Comparison of ENCODE assay signal across 8 mouse cellular contexts in genomic region chr19:5085145-5085863, GRCm38 (mm10). TPM values are rescaled to one million over a fixed set of nuclear protein-coding genes. Genes with fewer than 3 reads are reported as not detected.
DNase-seq lines count a peak whose midpoint lies in the region; ATAC-seq and TF ChIP-seq lines count a peak whose summit lies in the region.
"Had no signal": no experiment of that assay in that cellular context is flagged by ENCODE, and none has a peak within 500 bp of the region (broad histone marks: within the 10 kb centered on the region; RNA-seq: fewer than 3 reads in every experiment).

Gene Tmem151a (minus strand): TSS chr19:5085531.

- WGBS in hindbrain, embryonic 14.5 days: under 1% methylated on average over 63 of the region's 69 CpGs
- 2% methylated on average over 64 of the region's 69 CpGs for WGBS in midbrain, embryonic 13.5 days

- no peak for TF ChIP-seq RAD21 in CH12.LX (IDR thresholded peaks at IDR 0.05; ENCODE audit: low read depth, low read length)

- peaks cover 13% of the 10 kb centered on the region for H3K79me2 ChIP-seq in C2C12 (ENCODE audit: control insufficient read depth, insufficient read depth)
- no peaks in the 10 kb centered on the region for H3K79me2 ChIP-seq in CH12.LX (replicated peaks; ENCODE audit: control insufficient read depth, extremely low read depth, insufficient read depth, poor library complexity, severe bottlenecking)

- H3K27ac ChIP-seq in CH12.LX (ENCODE audit: insufficient read depth, low read depth): no peak within 1 kb of the TSS
- no peak within 1 kb of the TSS for H3K27ac ChIP-seq in hindbrain, embryonic 14.5 days
- no peak within 1 kb of the TSS for H3K27ac ChIP-seq in midbrain, embryonic 13.5 days

- H3K79me3 ChIP-seq in C2C12 (ENCODE audit: low read depth): no peaks in the 10 kb centered on the region

- in situ Hi-C loops in CH12.LX (cut with MboI; ENCODE audit: low pct_ligation_motif_present, low pct_unique_long_range_greater_than_20kb, low sequenced_read_pairs): loop anchor here (5.0 kb wide), 1 partner anchor 43 kb away; the partner anchor contains the start of gene Brms1

- TF ChIP-seq POLR2A in CH12.LX (IDR thresholded peaks at IDR 0.05; ENCODE audit: low read depth, low read length): no peak

- no peak for DNase-seq in CH12.LX (ENCODE audit: extremely low read depth)
- DNase-seq in cerebellum, postnatal 36 days: peak; percentile 63 to 75
- DNase-seq in hindbrain, embryonic 14.5 days (ENCODE audit: low spot score): no peak
- peak in 1 of 2 experiments; percentile 25 for DNase-seq in left cerebral cortex, adult 8-10 months (ENCODE audit: low spot score in 2 of 2)
- DNase-seq in frontal cortex, postnatal 14 days (ENCODE audit: low spot score in 2 of 2): no peak

- TF ChIP-seq CTCF in C2C12 (IDR thresholded peaks at IDR 0.05; ENCODE audit: control insufficient read depth, insufficient read depth, insufficient read length) (no peak), CH12.LX (conservative IDR thresholded peaks at IDR 0.05 in 1 of 2, IDR thresholded peaks at IDR 0.05 in 1 of 2; ENCODE audit: low read depth in 2 of 2, low read length in 2 of 2) (no peak)

- H3K4me2 ChIP-seq in CH12.LX (ENCODE audit: insufficient read depth, low read depth, poor library complexity, severe bottlenecking): peak within 1 kb of the TSS; percentile 72
- peak within 1 kb of the TSS; percentile 75 for H3K4me2 ChIP-seq in hindbrain, embryonic 14.5 days (replicated peaks)
- peak within 1 kb of the TSS; percentile 76 for H3K4me2 ChIP-seq in midbrain, embryonic 13.5 days (replicated peaks)

- H3K4me1 ChIP-seq in CH12.LX (ENCODE audit: control insufficient read depth in 1 of 2, insufficient read depth in 2 of 2): peaks cover 15 to 18% of the 10 kb centered on the region in 2 experiments
- peaks cover 16% of the 10 kb centered on the region for H3K4me1 ChIP-seq in hindbrain, embryonic 14.5 days (replicated peaks; ENCODE audit: control insufficient read depth, insufficient read depth, low read length)
- peaks cover 30% of the 10 kb centered on the region for H3K4me1 ChIP-seq in midbrain, embryonic 13.5 days (replicated peaks)

- H3ac ChIP-seq in C2C12 (ENCODE audit: control insufficient read depth, insufficient read length, low read depth): peak within 1 kb of the TSS; percentile 64

- H3K9ac ChIP-seq in CH12.LX (ENCODE audit: insufficient read depth, low read depth): no peak within 1 kb of the TSS
- H3K9ac ChIP-seq in hindbrain, embryonic 14.5 days: peak within 1 kb of the TSS; percentile 82
- H3K9ac ChIP-seq in midbrain, embryonic 13.5 days (replicated peaks): peak within 1 kb of the TSS; percentile 68

- no peak for TF ChIP-seq EP300 in CH12.LX (IDR thresholded peaks at IDR 0.05; ENCODE audit: low read length)

- no peaks in the 10 kb centered on the region for H3K27me3 ChIP-seq in C2C12 (ENCODE audit: control insufficient read depth, insufficient read depth, insufficient read length)
- peaks cover 55% of the 10 kb centered on the region for H3K27me3 ChIP-seq in CH12.LX (replicated peaks)
- peaks cover 57% of the 10 kb centered on the region for H3K27me3 ChIP-seq in hindbrain, embryonic 14.5 days (ENCODE audit: control insufficient read depth, insufficient read depth, low read length)
- peaks cover 63% of the 10 kb centered on the region for H3K27me3 ChIP-seq in midbrain, embryonic 13.5 days

- H3K36me3 ChIP-seq in C2C12 (ENCODE audit: control insufficient read depth, insufficient read depth) (peaks cover 3% of the 10 kb centered on the region), CH12.LX (replicated peaks in 1 of 2; ENCODE audit: control insufficient read depth in 1 of 2, insufficient read depth in 1 of 2, low read length in 1 of 2) (peaks cover 0 to 9% of the 10 kb centered on the region in 2 experiments)
- peaks cover 2% of the 10 kb centered on the region for H3K36me3 ChIP-seq in hindbrain, embryonic 14.5 days (replicated peaks; ENCODE audit: control insufficient read depth, insufficient read depth)
- H3K36me3 ChIP-seq in midbrain, embryonic 13.5 days: peaks cover 2% of the 10 kb centered on the region; the same call in 1 of the 2 replicates

- dilution Hi-C loops in CH12.LX (cut with MboI; ENCODE audit: extremely low pct_ligation_motif_present, extremely low pct_unique_long_range_greater_than_20kb, low sequenced_read_pairs): no loop called here

- peaks cover 5% of the 10 kb centered on the region for H3K9me3 ChIP-seq in CH12.LX (replicated peaks; ENCODE audit: low read length)
- no peaks in the 10 kb centered on the region for H3K9me3 ChIP-seq in hindbrain, embryonic 14.5 days (ENCODE audit: control insufficient read depth, low read length)
- H3K9me3 ChIP-seq in midbrain, embryonic 13.5 days: no peaks in the 10 kb centered on the region

- H3K4me3 ChIP-seq in C2C12 (ENCODE audit: insufficient read depth, poor library complexity, severe bottlenecking) (peak within 1 kb of the TSS; percentile 38), CH12.LX (replicated peaks in 1 of 3; ENCODE audit: low read depth in 2 of 3, low read length in 2 of 3, poor library complexity in 1 of 3) (peak within 1 kb of the TSS in 1 of 3 experiments; percentile 40)
- peak within 1 kb of the TSS; percentile 57 for H3K4me3 ChIP-seq in hindbrain, embryonic 14.5 days (replicated peaks; ENCODE audit: low read length)
- H3K4me3 ChIP-seq in midbrain, embryonic 13.5 days (replicated peaks): peak within 1 kb of the TSS; percentile 50

- ATAC-seq in hindbrain, embryonic 14.5 days (ENCODE audit: low FRiP score): no peak
- ATAC-seq in midbrain, embryonic 13.5 days: no peak

TF ChIP-seq in C2C12, 6 proteins besides CTCF, POLR2A, EP300 and RAD21:
- no peak for TF ChIP-seq MYOG (IDR thresholded peaks at IDR 0.05; ENCODE audit: control insufficient read depth, extremely low read depth, insufficient read length)
- no peak for TF ChIP-seq MAX (IDR thresholded peaks at IDR 0.05)
- TF ChIP-seq CEBPB (IDR thresholded peaks at IDR 0.05; ENCODE audit: low read depth): no peak
- TF ChIP-seq USF1 (IDR thresholded peaks at IDR 0.05; ENCODE audit: low read depth): no peak
- TF ChIP-seq FOSL1 (IDR thresholded peaks at IDR 0.05; ENCODE audit: insufficient read depth, low read length, poor library complexity, severe bottlenecking): no peak
- no peak for TF ChIP-seq MYOD1 (IDR thresholded peaks at IDR 0.05; ENCODE audit: control insufficient read depth, insufficient read length, low read depth)

TF ChIP-seq in CH12.LX, 34 proteins besides CTCF, POLR2A, EP300 and RAD21:
- TF ChIP-seq BHLHE40 (IDR thresholded peaks at IDR 0.05; ENCODE audit: low read depth, low read length) (no peak), ZKSCAN1 (IDR thresholded peaks at IDR 0.05; ENCODE audit: borderline replicate concordance, low read depth, low read length) (no peak), POLR2AphosphoS2 (IDR thresholded peaks at IDR 0.05; ENCODE audit: low read depth, low read length) (no peak), JUND (conservative IDR thresholded peaks at IDR 0.05; ENCODE audit: low read depth, low read length) (no peak), TCF12 (IDR thresholded peaks at IDR 0.05; ENCODE audit: low read depth, low read length) (no peak), CHD1 (IDR thresholded peaks at IDR 0.05; ENCODE audit: low read depth, low read length) (no peak), HCFC1 (IDR thresholded peaks at IDR 0.05; ENCODE audit: low read depth, low read length) (no peak), TBP (conservative IDR thresholded peaks at IDR 0.05; ENCODE audit: low read depth, low read length) (no peak)

RNA-seq across cellular contexts. Expression of gene Tmem151a, which starts in this region (rescaled TPM):
- polyA plus RNA-seq in C2C12 (2012; fragmentation: generic; extraction: Trizol) (4.6 TPM), CH12.LX (2012; ENCODE audit: insufficient read length, low read depth) (not detected in 2 replicates)
- total RNA-seq in CH12.LX (2012; rRNA removed) (not detected in 2 replicates), CH12.LX (2014; rRNA removed) (not detected in 2 replicates)
- polyA plus RNA-seq in hindbrain, embryonic 14.5 days (2014; fragmentation: Nextera tagmentation; extraction: Ambion mirVana): 20.7 and 23.8 TPM in 2 replicates
- 100 to 1,000 TPM; 135 to 156 (median 139) TPM for total RNA-seq in left cerebral cortex, adult 8-10 months (2022)
- 3.7 and 4.4 TPM in 2 replicates for polyA plus RNA-seq in midbrain, embryonic 13.5 days (2015; fragmentation: Nextera tagmentation; extraction: Ambion mirVana)
- total RNA-seq: hematopoietic stem cell, adult 5-6 weeks had no signal

Comparison
In these comparisons a context has a peak if more than half of its experiments do, and no peak if none do; other contexts are left out.
1. RNA of gene Tmem151a (total RNA-seq): 135 to 156 TPM in left cerebral cortex, adult 8-10 months; not detected in CH12.LX; every median in the first group is over 100 times any median in the second.
2. DNase-seq: peak in cerebellum, postnatal 36 days (2 of 2); none in CH12.LX (single experiment), hindbrain, embryonic 14.5 days (single experiment) and frontal cortex, postnatal 14 days (0 of 2).
3. Peak in every context shown above with its lines, with median percentiles within 50 percentile points of each other: H3K4me2 ChIP-seq.